13 mouse cellular contexts compared by ENCODE assay signal in genomic region chr8:123813892-123814266, GRCm38 (mm10). TPM values are rescaled to one million over a fixed set of nuclear protein-coding genes. Genes with fewer than 3 reads are reported as not detected.
DNase-seq lines count a peak whose midpoint lies in the region; ATAC-seq and TF ChIP-seq lines count a peak whose summit lies in the region.
"Had no signal": no experiment of that assay in that cellular context is flagged by ENCODE, and none has a peak within 500 bp of the region (broad histone marks: within the 10 kb centered on the region; RNA-seq: fewer than 3 reads in every experiment).

No protein-coding gene starts in this region.

- H3K4me1 ChIP-seq in kidney, embryonic 15.5 days, result peaks cover 12% of the 10 kb centered on the region
- H3K4me1 ChIP-seq in cortical plate, adult 2 months (ENCODE audit: control insufficient read depth, insufficient read depth, low read length), result peaks cover 14% of the 10 kb centered on the region
- peaks cover 14% of the 10 kb centered on the region for H3K4me1 ChIP-seq in intestine, embryonic 15.5 days (replicated peaks)
- peaks cover 21% of the 10 kb centered on the region for H3K4me1 ChIP-seq in liver, embryonic 16.5 days (ENCODE audit: control insufficient read depth, low read depth, low read length)

- H3K4me2 ChIP-seq in kidney, embryonic 15.5 days, result no peak overlapping the region
- peak overlapping the region; percentile 38 for H3K4me2 ChIP-seq in intestine, embryonic 15.5 days (replicated peaks)
- H3K4me2 ChIP-seq in liver, embryonic 16.5 days (ENCODE audit: low read depth, low read length), result no peak overlapping the region
- H3K4me2 ChIP-seq: heart, embryonic 15.5 days had no signal

- H3K9me3 ChIP-seq in kidney, embryonic 15.5 days (replicated peaks), result no peaks in the 10 kb centered on the region
- H3K9me3 ChIP-seq in intestine, embryonic 15.5 days, result no peaks in the 10 kb centered on the region; the same call in 1 of the 2 replicates
- H3K9me3 ChIP-seq in liver, embryonic 16.5 days (replicated peaks; ENCODE audit: control insufficient read depth, low read length), result no peaks in the 10 kb centered on the region
- H3K9me3 ChIP-seq: heart, embryonic 15.5 days had no signal

- no peaks in the 10 kb centered on the region for H3K27me3 ChIP-seq in kidney, embryonic 15.5 days
- H3K27me3 ChIP-seq in intestine, embryonic 15.5 days (replicated peaks), result no peaks in the 10 kb centered on the region
- no peaks in the 10 kb centered on the region for H3K27me3 ChIP-seq in liver, embryonic 16.5 days (ENCODE audit: control insufficient read depth, insufficient read depth, low read depth, low read length)
- H3K27me3 ChIP-seq: heart, embryonic 15.5 days had no signal

- peaks cover 10% of the 10 kb centered on the region; the same call in 1 of the 2 replicates for H3K36me3 ChIP-seq in kidney, embryonic 15.5 days
- H3K36me3 ChIP-seq in intestine, embryonic 15.5 days, result no peaks in the 10 kb centered on the region
- H3K36me3 ChIP-seq in liver, embryonic 16.5 days (ENCODE audit: control insufficient read depth, insufficient read depth), result no peaks in the 10 kb centered on the region; the same call in 1 of the 2 replicates
- H3K36me3 ChIP-seq: heart, embryonic 15.5 days had no signal

- TF ChIP-seq POLR2A in cortical plate, adult 2 months (IDR thresholded peaks at IDR 0.05; ENCODE audit: extremely low read depth, insufficient read depth, low read length), result no peak

- 0 out of 2 replicates have a peak overlapping the region, but pooled peaks have one; percentile 18 for H3K27ac ChIP-seq in kidney, embryonic 15.5 days
- peak overlapping the region; percentile 36; the same call in 1 of the 2 replicates for H3K27ac ChIP-seq in cortical plate, adult 2 months (ENCODE audit: insufficient read depth, low read length)
- H3K27ac ChIP-seq in intestine, embryonic 15.5 days, result peak overlapping the region; percentile 77
- H3K27ac ChIP-seq in liver, embryonic 16.5 days (ENCODE audit: low read length), result peak overlapping the region; percentile 81
- H3K27ac ChIP-seq: heart, embryonic 15.5 days; hindbrain, postnatal 0 days had no signal

- no peak for TF ChIP-seq CTCF in cortical plate, adult 2 months (IDR thresholded peaks at IDR 0.05; ENCODE audit: extremely low read depth, insufficient read depth, low read length)

- no peak overlapping the region for H3K9ac ChIP-seq in kidney, embryonic 15.5 days
- H3K9ac ChIP-seq in intestine, embryonic 15.5 days, result peak overlapping the region; percentile 11; the same call in 1 of the 2 replicates
- 0 out of 2 replicates have a peak overlapping the region, but pooled peaks have one; percentile 11 for H3K9ac ChIP-seq in liver, embryonic 16.5 days (ENCODE audit: low read depth, low read length)
- H3K9ac ChIP-seq: heart, embryonic 15.5 days had no signal

- ATAC-seq in kidney, embryonic 15.5 days (replicated peaks; ENCODE audit: low FRiP score), result no peak
- peak; percentile 87 for ATAC-seq in intestine, embryonic 15.5 days
- ATAC-seq in liver, embryonic 16.5 days (ENCODE audit: low read depth), result no peak
- no peak for ATAC-seq in megakaryocyte-erythroid progenitor cell, adult 5-6 weeks (replicated peaks; ENCODE audit: low FRiP score, low TSS enrichment, poor library complexity, severe bottlenecking)
- ATAC-seq: hindbrain, postnatal 0 days had no signal

- no peak for DNase-seq in kidney, postnatal 4 days
- no peak for DNase-seq in frontal cortex, adult 2 months (ENCODE audit: extremely low spot score in 1 of 2, low spot score in 1 of 2)
- DNase-seq: layer of hippocampus, postnatal 36 days; lung, postnatal 4 days; midbrain, embryonic 14.5 days had no signal

- H3K4me3 ChIP-seq in kidney, embryonic 15.5 days (replicated peaks), result no peak overlapping the region
- H3K4me3 ChIP-seq in cortical plate, adult 2 months (ENCODE audit: insufficient read depth, low read length), result no peak overlapping the region
- no peak overlapping the region for H3K4me3 ChIP-seq in intestine, embryonic 15.5 days (replicated peaks)
- no peak overlapping the region for H3K4me3 ChIP-seq in liver, embryonic 16.5 days (ENCODE audit: low read depth, low read length)
- H3K4me3 ChIP-seq: erythroblast, embryonic 14.5 days; heart, embryonic 15.5 days had no signal

- WGBS in kidney, embryonic 15.5 days, result 84% methylated on average over 4 of the region's 4 CpGs
- 65% methylated on average over 4 of the region's 4 CpGs for WGBS in intestine, embryonic 15.5 days
- 68% methylated on average over 4 of the region's 4 CpGs for whole genome bisulfite sequencing in liver, embryonic 16.5 days (ENCODE audit: insufficient replicate concordance)

RNA-seq across cellular contexts. Expression of gene Rab4a, which starts 8.1 kb away (rescaled TPM):
- 39.6 and 44.9 TPM in 2 replicates for polyA plus RNA-seq in kidney, embryonic 15.5 days (2015; fragmentation: Nextera tagmentation; extraction: Ambion mirVana)
- 72.5 and 72.7 TPM in 2 replicates for polyA plus RNA-seq in cortical plate, adult 2 months (2012; rRNA removed)
- polyA plus RNA-seq in intestine, embryonic 15.5 days (2015; fragmentation: Nextera tagmentation; extraction: Ambion mirVana), result 53.1 and 54.8 TPM in 2 replicates
- polyA plus RNA-seq in liver, embryonic 16.5 days (2015; fragmentation: Nextera tagmentation; extraction: Ambion mirVana), result 34.8 and 37.8 TPM in 2 replicates
- polyA plus RNA-seq in frontal cortex, adult 2 months (2012; rRNA removed), result 67.3 and 73.3 TPM in 2 replicates
- total RNA-seq in megakaryocyte-erythroid progenitor cell, adult 5-6 weeks (2014; fragmentation: Nextera tagmentation), result 77.5 and 84.1 TPM in 2 replicates
- total RNA-seq in megakaryocyte-erythroid progenitor cell, adult 5-6 weeks (2017), result 23.6 and 42.7 TPM in 2 replicates

RNA-seq across cellular contexts. Expression of gene Ccsap, which starts 46.1 kb away (rescaled TPM):
- 3.5 TPM in 2 replicates for polyA plus RNA-seq in kidney, embryonic 15.5 days (2015; fragmentation: Nextera tagmentation; extraction: Ambion mirVana)
- 45.1 and 48.1 TPM in 2 replicates for polyA plus RNA-seq in cortical plate, adult 2 months (2012; rRNA removed)
- 3.4 and 3.6 TPM in 2 replicates for polyA plus RNA-seq in intestine, embryonic 15.5 days (2015; fragmentation: Nextera tagmentation; extraction: Ambion mirVana)
- 2.3 and 2.6 TPM in 2 replicates for polyA plus RNA-seq in liver, embryonic 16.5 days (2015; fragmentation: Nextera tagmentation; extraction: Ambion mirVana)
- polyA plus RNA-seq in frontal cortex, adult 2 months (2012; rRNA removed), result 59.0 and 63.9 TPM in 2 replicates
- total RNA-seq in megakaryocyte-erythroid progenitor cell, adult 5-6 weeks (2014; fragmentation: Nextera tagmentation), result 7.9 and 11.6 TPM in 2 replicates
- 11.2 and 12.4 TPM in 2 replicates for total RNA-seq in megakaryocyte-erythroid progenitor cell, adult 5-6 weeks (2017)

Comparison
In these comparisons a context has a peak if more than half of its experiments do, and no peak if none do; other contexts are left out.
1. H3K27ac ChIP-seq: peak in every context shown above with its lines; median percentile 81 in liver, embryonic 16.5 days; 77 in intestine, embryonic 15.5 days; 36 in cortical plate, adult 2 months; 18 in kidney, embryonic 15.5 days.